Mouse (Mus musculus): ENCODE measurements at regions not wholly inside any gene's neighbourhood (a gene's known extent, or its start where the extent isn't known, plus 50 kb on each side); places are given as distances from the start of the nearest gene placed in this dataset.
"Not testable (repeated sequence)": the region's sequence is repeated elsewhere in the genome, so short reads cannot be mapped to it uniquely, and the experiment has no call there.

GRCm38 (mm10) chr14:76964046-76964445, 72.5 kb upstream of the Ccdc122 start:
- no peak for DNase-seq (ENCODE audit: low spot score in 2 of 2)

GRCm38 (mm10) chr14:76958875-76959274, 77.7 kb upstream of the Ccdc122 start:
- no peak for DNase-seq (ENCODE audit: low spot score in 2 of 2)

GRCm38 (mm10) chr14:76957136-76957535, 79.4 kb upstream of the Ccdc122 start:
- DNase-seq (ENCODE audit: low spot score in 2 of 2): no peak

- DNase-seq (ENCODE audit: low spot score in 2 of 2): no peak
Observed at GRCm38 (mm10) chr14:76953171-76953570, 83.4 kb upstream of the Ccdc122 start.

- no peak for DNase-seq (ENCODE audit: low spot score in 2 of 2)
Observed at GRCm38 (mm10) chr14:76951450-76951849, 85.1 kb upstream of the Ccdc122 start.

- DNase-seq (ENCODE audit: low spot score in 2 of 2): no peak
Observed at GRCm38 (mm10) chr14:76949388-76949787, 87.2 kb upstream of the Ccdc122 start.

GRCm38 (mm10) chr14:76948948-76949347, 87.6 kb upstream of the Ccdc122 start:
- DNase-seq (ENCODE audit: low spot score in 2 of 2): no peak

- DNase-seq (ENCODE audit: low spot score in 2 of 2): no peak
Observed at GRCm38 (mm10) chr14:76948481-76948880, 88.1 kb upstream of the Ccdc122 start.

- no peak for DNase-seq (ENCODE audit: low spot score in 2 of 2)
Observed at GRCm38 (mm10) chr14:76947148-76947547, 89.4 kb upstream of the Ccdc122 start.

GRCm38 (mm10) chr14:76945626-76946025, 90.9 kb upstream of the Ccdc122 start:
- no peak for DNase-seq (ENCODE audit: low spot score in 2 of 2)

GRCm38 (mm10) chr14:76941474-76942212, 94.9 kb upstream of the Ccdc122 start:
- no peak for DNase-seq (ENCODE audit: low spot score in 2 of 2)

GRCm38 (mm10) chr14:76940507-76940906, 96.1 kb upstream of the Ccdc122 start:
- no peak for DNase-seq (ENCODE audit: low spot score in 2 of 2)

- DNase-seq (ENCODE audit: low spot score in 2 of 2): no peak
Observed at GRCm38 (mm10) chr14:76936671-76937070, 99.9 kb upstream of the Ccdc122 start.

GRCm38 (mm10) chr14:76936051-76936450, 100.5 kb upstream of the Ccdc122 start:
- DNase-seq (ENCODE audit: low spot score in 2 of 2): not testable (repeated sequence)

GRCm38 (mm10) chr14:76935453-76935852, 101.1 kb upstream of the Ccdc122 start:
- DNase-seq (ENCODE audit: low spot score in 2 of 2): no peak

- DNase-seq (ENCODE audit: low spot score in 2 of 2): no peak
Observed at GRCm38 (mm10) chr14:76932890-76933289, 103.7 kb upstream of the Ccdc122 start.

GRCm38 (mm10) chr14:76931398-76931797, 105.2 kb upstream of the Ccdc122 start:
- DNase-seq (ENCODE audit: low spot score in 2 of 2): no peak

- DNase-seq (ENCODE audit: low spot score in 2 of 2): no peak
Observed at GRCm38 (mm10) chr14:76929562-76929961, 107.0 kb upstream of the Ccdc122 start.

- DNase-seq (ENCODE audit: low spot score in 2 of 2): no peak
Observed at GRCm38 (mm10) chr14:76928706-76929105, 107.9 kb upstream of the Ccdc122 start.

- DNase-seq (ENCODE audit: low spot score in 2 of 2): no peak
Observed at GRCm38 (mm10) chr14:76927245-76927806, 109.2 kb upstream of the Ccdc122 start.

- no peak for DNase-seq (ENCODE audit: low spot score in 2 of 2)
Observed at GRCm38 (mm10) chr14:76926416-76926815, 110.2 kb upstream of the Ccdc122 start.

- DNase-seq (ENCODE audit: low spot score in 2 of 2): no peak
Observed at GRCm38 (mm10) chr14:76922399-76922939, 114.1 kb upstream of the Ccdc122 start.

- no peak for DNase-seq (ENCODE audit: low spot score in 2 of 2)
Observed at GRCm38 (mm10) chr14:76918091-76918490, 118.5 kb upstream of the Ccdc122 start.

Data from spleen, postnatal 14 days (tissue).